Mouse (Mus musculus) embryonic facial prominence, embryonic 12.5 days (tissue): ENCODE results near the gene Zbed5. TPM values are rescaled to one million over a fixed set of nuclear protein-coding genes. Genes with fewer than 3 reads are reported as not detected.
"Not testable (repeated sequence)": the region's sequence is repeated elsewhere in the genome, so short reads cannot be mapped to it uniquely, and the experiment has no call there.

Experiments
- ATAC-seq: fragments of 200-750 bp; cut with Nextera tagmentation; 2 replicates; pipeline ENCODE4 v1.8.0; 2017; ENCODE audit not compliant: insufficient number of reproducible peaks, insufficient read depth, low FRiP score, low TSS enrichment
- H3K27ac ChIP-seq: fragments of 300-500 bp; sonication (generic); 2 replicates; pipeline ENCODE4 v1.5.1; 2016; ENCODE audit warnings: mild to moderate bottlenecking
- H3K27me3 ChIP-seq: fragments of 300-500 bp; sonication (generic); 2 replicates; pipeline ENCODE4 v1.6.1; 2016; ENCODE audit warnings: mild to moderate bottlenecking, moderate library complexity
- H3K36me3 ChIP-seq: fragments of 300-500 bp; sonication (generic); 2 replicates; pipeline ENCODE4 v1.6.1; 2016; ENCODE audit warnings: mild to moderate bottlenecking
- H3K4me1 ChIP-seq: fragments of 300-500 bp; sonication (generic); 2 replicates; pipeline ENCODE4 v1.6.1; 2016
- H3K4me2 ChIP-seq: fragments of 300-500 bp; sonication (generic); replicated peaks from 2 replicates; pipeline ENCODE4 v1.6.1; 2016; ENCODE audit warnings: mild to moderate bottlenecking, moderate library complexity
- H3K4me3 ChIP-seq: fragments of 300-500 bp; sonication (generic); 2 replicates; pipeline ENCODE4 v1.5.1; 2016; ENCODE audit warnings: mild to moderate bottlenecking
- H3K9ac ChIP-seq: fragments of 300-500 bp; sonication (generic); 2 replicates; pipeline ENCODE4 v1.6.1; 2016; ENCODE audit warnings: mild to moderate bottlenecking, moderate library complexity
- H3K9me3 ChIP-seq: fragments of 300-500 bp; sonication (generic); 2 replicates; pipeline ENCODE4 v1.6.1; 2016; ENCODE audit warnings: mild to moderate bottlenecking, moderate library complexity
- WGBS: fragments of 180-500 bp; shearing (Covaris S2); methylation state at CpG from one replicate; pipeline ENCODE4 v1.1.7; 2016; 5-methylcytosine and 5-hydroxymethylcytosine counted together
- polyA plus RNA-seq: library from polyadenylated mRNA; unstranded; fragments of >200 nt; fragmentation: Nextera tagmentation; extraction: Ambion mirVana; gene quantifications from 2 replicates; pipeline ENCODE4 v1.2.1, GENCODE M21; 2016

Gene Zbed5
- polyA plus RNA-seq, 1 experiment from 2014 or later: 12.3 TPM

DNA sequence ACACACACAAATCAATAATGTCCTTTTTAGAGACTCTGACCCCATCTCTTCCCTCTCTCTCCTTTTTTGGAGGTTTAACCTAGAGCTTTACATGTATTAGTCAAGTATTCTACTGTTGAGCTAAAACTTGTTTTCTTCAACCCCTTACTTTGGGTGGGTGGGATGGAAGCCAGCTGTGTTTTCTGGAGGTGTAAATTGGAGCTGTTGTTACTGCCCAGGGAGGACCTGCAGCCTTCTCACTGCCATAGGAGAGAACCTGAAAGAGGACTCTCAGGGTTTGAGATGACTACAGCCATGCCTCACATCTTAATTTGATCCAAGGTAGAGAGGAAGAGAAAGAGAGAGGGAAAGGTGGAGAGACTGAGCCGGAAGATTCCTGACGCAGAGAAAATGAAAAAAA is 44.8 kb downstream of the Zbed5 start:
- no peaks in the 10 kb centered on the region for H3K27me3 ChIP-seq
- peaks cover 2% of the 10 kb centered on the region; the same call in 1 of the 2 replicates for H3K4me1 ChIP-seq
- peaks cover 6% of the 10 kb centered on the region; the same call in 1 of the 2 replicates for H3K36me3 ChIP-seq
- H3K9ac ChIP-seq: no peak overlapping the region
- H3K4me3 ChIP-seq: no peak overlapping the region
- no peak overlapping the region for H3K27ac ChIP-seq
- 66% methylated on average over 2 of the region's 2 CpGs for WGBS
- no peak overlapping the region for H3K4me2 ChIP-seq
- no peaks in the 10 kb centered on the region for H3K9me3 ChIP-seq
- no peak for ATAC-seq

DNA sequence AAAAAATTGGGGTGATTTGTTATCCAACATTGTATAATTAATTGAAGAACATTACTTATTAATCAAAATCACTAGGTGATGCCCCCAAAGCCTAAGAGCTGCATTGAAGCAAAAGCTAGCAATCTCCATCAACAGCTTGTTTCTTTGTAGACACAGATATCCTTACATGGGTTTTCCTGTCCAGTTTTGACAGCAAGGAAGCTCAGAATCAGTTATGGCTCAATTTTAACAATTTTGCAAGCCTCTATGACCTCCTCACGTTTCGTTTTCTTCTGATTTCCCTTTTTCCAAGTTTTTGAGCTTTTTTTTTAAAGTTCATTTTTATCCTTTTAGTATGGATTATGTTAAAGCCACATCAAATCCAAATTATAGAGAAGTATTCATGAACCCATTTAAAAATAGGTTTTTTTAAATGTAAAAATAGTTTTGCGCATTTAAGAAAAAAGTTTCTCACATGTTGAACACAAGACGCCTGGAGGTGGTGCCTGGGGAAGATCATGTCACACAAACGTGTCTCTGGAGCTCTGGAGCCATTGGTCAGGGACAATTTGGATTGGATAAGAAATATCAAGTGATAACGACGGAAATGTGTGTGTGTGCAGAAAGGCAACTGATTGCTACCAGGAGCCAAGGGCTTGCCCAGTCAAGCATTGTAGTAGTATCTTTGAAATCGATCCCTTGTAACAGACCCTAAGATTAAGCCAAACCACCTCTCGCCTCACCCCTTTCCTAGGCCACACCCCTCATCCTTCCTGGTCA is 45.4 kb downstream of the Zbed5 start:
- H3K27me3 ChIP-seq: no peaks in the 10 kb centered on the region
- 8% methylated on average over 9 of the region's 9 CpGs for WGBS
- H3K36me3 ChIP-seq: peaks cover 9% of the 10 kb centered on the region; the same call in 1 of the 2 replicates
- 0 out of 2 replicates have a peak overlapping the region, but pooled peaks have one; percentile 41 for H3K27ac ChIP-seq
- H3K4me2 ChIP-seq: peak overlapping the region; percentile 44
- H3K4me1 ChIP-seq: peaks cover 2% of the 10 kb centered on the region; the same call in 1 of the 2 replicates
- H3K9ac ChIP-seq: no peak overlapping the region
- ATAC-seq: peak; percentile 57; the same call in 1 of the 2 replicates
- no peaks in the 10 kb centered on the region for H3K9me3 ChIP-seq
- H3K4me3 ChIP-seq: peak overlapping the region; percentile 91

DNA sequence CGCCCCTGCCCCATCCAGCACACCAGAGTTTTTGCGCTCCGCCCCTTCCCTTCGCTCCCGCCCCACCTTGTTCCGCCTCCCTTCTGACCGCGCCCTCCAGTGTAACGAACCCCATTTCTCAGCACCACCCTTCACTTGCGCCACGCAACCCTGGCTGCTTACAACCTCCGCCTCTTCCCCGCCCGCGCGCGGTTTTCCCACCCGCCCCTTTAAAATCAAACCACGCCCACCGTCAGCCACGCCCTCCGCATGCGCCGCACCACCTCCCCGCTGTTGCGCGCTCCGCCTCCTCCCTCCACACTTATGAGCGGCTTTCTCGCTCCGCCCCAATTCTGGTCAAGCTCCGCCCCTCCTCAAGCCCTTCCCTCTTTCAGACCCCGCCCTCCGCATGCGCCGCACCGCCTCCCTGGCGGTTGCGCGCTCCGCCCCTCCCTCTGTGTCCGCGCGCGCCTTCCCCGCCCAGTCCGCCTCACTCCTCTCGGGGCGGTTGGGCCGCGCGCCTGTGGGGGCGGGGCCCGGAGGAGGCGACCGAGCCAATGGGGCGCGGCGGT is 46.0 kb downstream of the Zbed5 start, which contains the start of gene Vkorc1l1:
Gene Vkorc1l1, plus strand, starts transcription at position 476 of the 551 bp plus-strand sequence.
- Histone ChIP-seq H3K9me3 (no peaks in the 10 kb centered on the region), H3K4me1 (peaks cover 2% of the 10 kb centered on the region; the same call in 1 of the 2 replicates), H3K27ac (peak within 1 kb of the TSS; percentile 72), H3K36me3 (peaks cover 9% of the 10 kb centered on the region; the same call in 1 of the 2 replicates), H3K4me3 (peak within 1 kb of the TSS; percentile 91), H3K4me2 (peak within 1 kb of the TSS; percentile 79), H3K9ac (peak within 1 kb of the TSS; percentile 90), H3K27me3 (no peaks in the 10 kb centered on the region)
- peak; percentile 98 for ATAC-seq
- WGBS: under 1% methylated on average over 51 of the region's 59 CpGs

DNA sequence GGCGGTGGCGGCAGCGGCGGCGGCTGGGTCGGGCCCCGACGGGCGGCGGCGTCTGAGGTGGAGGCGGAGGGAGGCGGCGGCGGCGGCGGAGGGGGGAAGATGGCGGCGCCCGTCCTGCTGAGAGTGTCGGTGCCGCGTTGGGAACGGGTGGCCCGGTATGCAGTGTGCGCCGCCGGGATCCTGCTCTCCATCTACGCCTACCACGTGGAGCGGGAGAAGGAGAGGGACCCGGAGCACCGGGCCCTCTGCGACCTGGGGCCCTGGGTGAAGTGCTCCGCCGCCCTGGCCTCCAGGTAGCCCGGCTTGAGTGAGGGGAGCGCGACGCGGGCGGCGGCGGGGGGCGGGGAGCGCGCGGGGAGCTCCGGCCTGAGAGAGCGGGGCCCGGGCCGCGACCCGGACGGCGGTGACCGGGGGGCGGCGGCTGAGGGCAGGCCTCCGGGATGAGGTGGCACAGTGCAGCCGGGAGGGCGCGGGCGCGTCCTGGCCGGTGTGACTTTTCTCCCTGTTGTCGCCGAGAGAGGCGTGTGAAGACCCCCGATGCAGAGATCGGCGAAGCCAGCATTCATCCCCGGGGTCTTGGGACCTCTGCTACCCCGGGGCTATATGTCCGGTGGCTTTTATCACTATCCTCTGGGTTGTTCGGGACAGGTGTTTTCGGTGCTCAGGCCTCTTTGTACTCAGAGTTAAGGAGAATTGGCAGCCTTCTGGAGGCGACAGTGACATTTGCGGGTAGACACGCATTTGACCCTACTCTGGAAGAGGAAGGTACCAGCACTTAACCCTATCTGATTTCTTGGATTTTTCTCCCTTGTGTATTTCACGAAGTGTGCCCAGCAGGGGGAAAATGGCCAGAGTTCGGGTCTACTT is 46.8 kb downstream of the Zbed5 start:
- Histone ChIP-seq H3K9ac (peak overlapping the region; percentile 90), H3K27ac (peak overlapping the region; percentile 72), H3K4me3 (peak overlapping the region; percentile 91), H3K4me2 (peak overlapping the region; percentile 79)
- H3K27me3 ChIP-seq, H3K36me3 ChIP-seq, H3K4me1 ChIP-seq, H3K9me3 ChIP-seq: not testable (repeated sequence)
- 0% methylated on average over 45 of the region's 82 CpGs for WGBS
- ATAC-seq: peak; percentile 60

DNA sequence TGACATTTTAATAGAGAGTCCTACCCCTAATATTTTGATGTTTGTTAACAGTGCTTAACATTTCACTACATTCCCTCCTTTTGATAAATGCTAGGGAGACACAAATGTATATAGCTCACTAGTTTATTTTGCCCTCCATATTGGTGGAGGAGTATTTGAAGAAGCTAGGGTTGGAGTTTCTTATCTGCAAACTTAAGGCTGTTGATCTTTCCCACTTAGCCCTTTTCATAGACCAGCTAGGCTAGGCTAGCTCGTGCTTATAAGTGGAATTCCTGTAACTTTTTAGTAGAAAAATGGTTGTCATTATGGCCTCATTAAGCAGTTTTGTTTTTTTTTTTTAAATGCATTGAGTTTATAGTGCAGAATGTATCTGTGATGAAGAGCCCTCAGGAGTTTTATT is 47.9 kb downstream of the Zbed5 start:
- H3K4me2 ChIP-seq: no peak overlapping the region
- no peak overlapping the region for H3K9ac ChIP-seq
- 82% methylated on average over 1 of the region's 1 CpGs for WGBS
- H3K4me1 ChIP-seq: peaks cover 2% of the 10 kb centered on the region; the same call in 1 of the 2 replicates
- no peak overlapping the region for H3K27ac ChIP-seq
- H3K4me3 ChIP-seq: no peak overlapping the region
- no peak for ATAC-seq
- H3K36me3 ChIP-seq: peaks cover 9% of the 10 kb centered on the region; the same call in 1 of the 2 replicates
- no peaks in the 10 kb centered on the region for H3K27me3 ChIP-seq
- H3K9me3 ChIP-seq: no peaks in the 10 kb centered on the region

DNA sequence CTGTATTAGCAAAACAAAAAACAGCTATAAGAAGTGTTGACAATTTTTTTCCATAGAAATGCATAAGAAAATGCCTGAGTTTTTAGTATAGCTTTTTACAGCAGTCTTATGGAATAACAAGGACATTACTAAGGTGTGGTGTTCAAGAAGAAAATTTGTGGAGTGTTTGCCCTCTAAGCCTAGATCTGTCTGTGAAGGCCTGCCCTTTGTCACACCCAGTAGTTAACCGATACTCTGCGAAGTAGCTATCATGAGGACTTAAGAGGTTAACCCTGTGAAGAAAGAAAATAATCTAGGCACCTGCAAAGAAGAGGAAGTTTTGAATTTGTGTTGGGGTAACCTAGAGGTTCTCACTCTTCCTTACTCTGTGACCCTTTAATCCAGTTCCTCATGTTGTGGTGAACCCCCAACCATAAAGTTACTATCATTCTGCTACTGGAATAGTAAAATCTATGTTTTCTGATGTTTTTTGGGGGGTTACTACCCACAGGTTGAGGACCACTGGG is 52.1 kb downstream of the Zbed5 start:
- no peak for ATAC-seq
- H3K4me1 ChIP-seq: peaks cover 2% of the 10 kb centered on the region; the same call in 1 of the 2 replicates
- 94% methylated on average over 2 of the region's 2 CpGs for WGBS
- H3K4me2 ChIP-seq: no peak overlapping the region
- no peaks in the 10 kb centered on the region for H3K27me3 ChIP-seq
- H3K27ac ChIP-seq: no peak overlapping the region
- H3K4me3 ChIP-seq: no peak overlapping the region
- H3K9me3 ChIP-seq: no peaks in the 10 kb centered on the region
- no peak overlapping the region for H3K9ac ChIP-seq
- peaks cover 9% of the 10 kb centered on the region; the same call in 1 of the 2 replicates for H3K36me3 ChIP-seq

DNA sequence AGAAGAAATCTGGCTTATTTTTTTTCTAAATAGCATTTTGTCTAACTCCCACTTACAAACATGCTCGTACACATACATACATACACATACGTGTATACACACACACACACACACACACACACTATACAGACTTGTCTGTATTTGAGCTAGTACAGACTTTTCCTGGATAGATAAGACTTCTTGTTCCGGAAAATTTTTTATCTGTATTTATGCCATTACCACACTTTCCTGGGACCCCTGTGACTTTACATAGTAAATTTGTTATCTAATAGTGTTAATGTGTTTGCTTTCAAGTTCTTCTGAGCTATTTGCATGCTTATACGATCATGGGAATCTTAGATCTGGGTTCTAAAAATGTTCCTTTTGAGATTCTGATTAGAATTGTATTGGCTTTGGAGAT is 56.6 kb downstream of the Zbed5 start:
- Histone ChIP-seq H3K36me3 (no peaks in the 10 kb centered on the region), H3K4me3 (no peak overlapping the region), H3K9ac (no peak overlapping the region), H3K27me3 (no peaks in the 10 kb centered on the region), H3K9me3 (no peaks in the 10 kb centered on the region), H3K27ac (no peak overlapping the region), H3K4me1 (no peaks in the 10 kb centered on the region), H3K4me2 (no peak overlapping the region)
- WGBS: 93% methylated on average over 4 of the region's 4 CpGs
- ATAC-seq: no peak

Other genes starting within 250 kb of the Zbed5 start
- 5.5 and 6.2 TPM in 2 replicates for gene Zfp11, start 225.6 kb upstream of the Zbed5 start, polyA plus RNA-seq
- gene Sept14, start 187.2 kb upstream of the Zbed5 start, polyA plus RNA-seq: not detected in 2 replicates
- 187 and 190 TPM in 2 replicates for gene Mrps17, start 180.2 kb upstream of the Zbed5 start, polyA plus RNA-seq
- gene Nipsnap2, start 170.7 kb upstream of the Zbed5 start, polyA plus RNA-seq: 89.1 and 96.8 TPM in 2 replicates
- gene Psph, start 108.3 kb upstream of the Zbed5 start, polyA plus RNA-seq: 30.0 and 31.7 TPM in 2 replicates
- 84.3 and 88.4 TPM in 2 replicates for gene Sumf2, start 48.7 kb upstream of the Zbed5 start, polyA plus RNA-seq
- 862 and 908 TPM in 2 replicates for gene Chchd2, start 8.3 kb upstream of the Zbed5 start, polyA plus RNA-seq
- gene Phkg1, start 2.8 kb downstream of the Zbed5 start, polyA plus RNA-seq: 0.14 and 0.24 TPM in 2 replicates
- gene Nupr1l, start 12.8 kb downstream of the Zbed5 start, polyA plus RNA-seq: 4.2 and 4.5 TPM in 2 replicates
- 35.1 and 35.8 TPM in 2 replicates for gene Vkorc1l1, start 46.2 kb downstream of the Zbed5 start, polyA plus RNA-seq
- gene Gusb, start 107.3 kb downstream of the Zbed5 start, polyA plus RNA-seq: 35.4 and 35.9 TPM in 2 replicates
- 24.0 and 26.7 TPM in 2 replicates for gene Asl, start 133.5 kb downstream of the Zbed5 start, polyA plus RNA-seq
- 42.0 and 42.9 TPM in 2 replicates for gene Crcp, start 133.6 kb downstream of the Zbed5 start, polyA plus RNA-seq
- gene Tpst1, start 177.6 kb downstream of the Zbed5 start, polyA plus RNA-seq: 77.2 and 83.6 TPM in 2 replicates
- gene Kctd7, start 249.1 kb downstream of the Zbed5 start, polyA plus RNA-seq: 7.3 and 8.7 TPM in 2 replicates